Mouse (Mus musculus) lung, adult 2 months (tissue): Measurements from ENCODE around the gene Srsf5. TPM values are rescaled to one million over a fixed set of nuclear protein-coding genes. Genes with fewer than 3 reads are reported as not detected.

Experiments
- DNase-seq: peaks from one replicate; pipeline ENCODE4 v3.0.0; 2022
- H3K4me1 ChIP-seq: fragments of 200-500 bp; 2 replicates; pipeline ENCODE4 v1.6.1; 2011; ENCODE audit warnings: low read length; ENCODE audit not compliant: control insufficient read depth, insufficient read depth
- H3K4me3 ChIP-seq: fragments of 200-500 bp; replicated peaks from 2 replicates; pipeline ENCODE3; 2011; ENCODE audit warnings: low read depth, mild to moderate bottlenecking, control low read depth, low read length; ENCODE audit errors: extremely low read depth
- CTCF ChIP-seq: fragments of 200-500 bp; IDR thresholded peaks from 2 replicates; pipeline ENCODE4 v1.5.1; 2011; ENCODE audit warnings: mild to moderate bottlenecking, low read length, control low read depth; ENCODE audit not compliant: insufficient read depth
- POLR2A ChIP-seq: fragments of 200-500 bp; IDR thresholded peaks from 2 replicates; pipeline ENCODE4 v1.6.1; 2011; ENCODE audit warnings: low read depth, mild to moderate bottlenecking, control low read depth, low read length, borderline replicate concordance; ENCODE audit errors: extremely low read depth
- WGBS: fragments of 180-500 bp; shearing (Covaris S2); methylation state at CpG from one replicate; pipeline ENCODE4 v1.1.7; 2018; 5-methylcytosine and 5-hydroxymethylcytosine counted together
- polyA plus RNA-seq: library from polyadenylated mRNA; depleted of rRNA; stranded (reverse); fragments of >200 nt; gene quantifications from 2 replicates; pipeline ENCODE4 v1.2.3, GENCODE M21; 2012; rRNA removed

Srsf5 gene
- polyA plus RNA-seq, 1 experiment = 550 TPM

DNA sequence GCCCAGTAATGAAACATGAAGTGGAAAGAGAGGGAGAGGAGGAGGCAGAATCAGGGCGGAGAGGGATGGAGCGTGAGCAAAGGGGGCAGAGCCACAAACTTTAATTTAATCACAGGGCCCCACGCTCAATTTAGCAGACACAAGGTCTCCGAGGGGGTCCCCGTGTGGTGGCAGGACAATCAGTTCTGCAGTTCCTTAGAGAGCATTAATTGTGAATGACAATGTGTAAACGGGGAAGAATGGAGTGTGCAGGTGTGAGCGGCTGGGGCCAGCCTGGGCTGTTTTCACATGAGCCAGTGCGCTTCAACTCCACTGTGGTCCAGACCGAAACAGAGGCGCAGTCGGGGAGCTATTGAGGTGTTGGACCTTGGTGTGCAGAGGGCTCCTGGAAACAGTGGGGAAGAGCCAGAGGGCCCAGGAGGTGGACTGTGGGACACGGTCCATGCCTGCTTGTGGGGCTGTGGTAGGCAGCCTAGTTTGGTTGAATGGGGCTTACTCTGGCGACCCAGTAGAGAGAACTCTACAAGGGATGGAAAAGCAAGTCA, 45.7 kb downstream of the Srsf5 start:
- no peak for DNase-seq
- no peak for TF ChIP-seq POLR2A
- TF ChIP-seq CTCF = no peak
- Histone ChIP-seq H3K4me3 (no peak overlapping the region), H3K4me1 (no peaks in the 10 kb centered on the region)
- 83% methylated on average over 13 of the region's 13 CpGs for WGBS

DNA sequence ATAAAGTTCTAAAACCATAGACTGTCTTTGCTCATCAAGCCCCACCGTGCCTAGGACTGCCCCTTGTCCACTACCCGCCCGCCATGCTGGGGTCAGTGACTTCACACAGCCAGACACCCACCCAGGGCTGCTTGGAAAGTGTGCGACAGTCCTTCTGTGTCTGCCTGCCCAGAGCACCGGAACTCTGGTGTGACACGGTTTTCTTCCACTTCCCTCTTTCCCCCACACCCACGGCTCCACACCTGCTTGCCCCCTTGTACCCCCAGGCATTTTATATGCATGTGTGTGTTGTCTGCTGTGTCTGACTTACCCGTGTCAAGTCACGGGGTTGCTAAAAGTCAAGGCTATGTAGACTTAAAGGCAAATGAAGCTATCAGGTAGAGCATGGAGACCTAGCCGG, 46.5 kb downstream of the Srsf5 start:
- 69% methylated on average over 10 of the region's 10 CpGs for WGBS
- no peak overlapping the region for H3K4me3 ChIP-seq
- no peaks in the 10 kb centered on the region for H3K4me1 ChIP-seq
- TF ChIP-seq CTCF (no peak), POLR2A (no peak)
- DNase-seq = no peak

- 76% methylated on average over 8 of the region's 8 CpGs for WGBS
- H3K4me3 ChIP-seq = no peak overlapping the region
- no peak for DNase-seq
- no peaks in the 10 kb centered on the region for H3K4me1 ChIP-seq
- no peak for TF ChIP-seq POLR2A
- TF ChIP-seq CTCF = no peak
Measured at GRCm38 (mm10) chr12:80992540-80993122, 47.3 kb downstream of the Srsf5 start.

- Histone ChIP-seq H3K4me3 (no peak overlapping the region), H3K4me1 (no peaks in the 10 kb centered on the region)
- WGBS = 71% methylated on average over 1 of the region's 1 CpGs
- TF ChIP-seq POLR2A (no peak), CTCF (no peak)
- DNase-seq = no peak
Measured at GRCm38 (mm10) chr12:80993773-80994172, 48.5 kb downstream of the Srsf5 start.

- no peak overlapping the region for H3K4me3 ChIP-seq
- DNase-seq = no peak
- no peaks in the 10 kb centered on the region for H3K4me1 ChIP-seq
- 86% methylated on average over 4 of the region's 4 CpGs for WGBS
- TF ChIP-seq POLR2A (no peak), CTCF (no peak)
Measured at GRCm38 (mm10) chr12:80995326-80995725, 50.0 kb downstream of the Srsf5 start.

GRCm38 (mm10) chr12:80997652-80998051, 52.3 kb downstream of the Srsf5 start:
- 77% methylated on average over 4 of the region's 4 CpGs for WGBS
- H3K4me1 ChIP-seq = no peaks in the 10 kb centered on the region

DNA sequence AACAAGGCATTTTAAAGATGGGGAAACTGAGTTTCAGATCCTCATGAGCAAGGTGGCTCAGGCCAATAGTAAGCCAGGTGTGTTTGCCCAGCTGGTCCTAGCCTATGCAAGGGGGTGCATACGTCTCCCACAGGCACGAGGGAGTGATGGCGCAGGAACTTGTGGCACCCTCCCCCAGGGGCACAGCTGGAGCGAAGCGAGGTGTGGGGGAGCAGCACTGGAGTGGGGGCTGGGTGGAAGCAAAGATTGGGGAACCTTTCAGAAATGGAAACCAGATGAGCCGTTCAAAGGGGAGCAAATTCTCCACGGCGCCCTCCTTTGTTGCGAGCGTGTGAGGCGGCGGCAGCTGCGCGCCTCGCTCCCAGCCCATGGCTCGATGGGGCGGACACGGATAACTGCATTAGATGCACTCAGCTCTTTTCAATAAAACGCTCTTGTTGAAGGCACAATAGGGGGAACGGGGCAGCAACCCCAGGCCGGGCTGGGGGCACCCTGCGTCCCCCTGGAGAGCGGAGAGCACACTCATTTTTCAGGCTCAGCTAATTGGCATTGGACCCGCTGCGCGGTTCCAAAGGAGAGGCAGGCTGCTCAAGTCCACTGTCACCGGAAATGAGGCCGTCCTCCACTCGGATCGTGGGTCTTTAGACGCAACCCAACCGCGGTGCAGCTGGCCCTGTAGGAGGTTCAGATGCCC, 53.4 kb downstream of the Srsf5 start:
- Histone ChIP-seq H3K4me3 (no peak overlapping the region), H3K4me1 (no peaks in the 10 kb centered on the region)
- TF ChIP-seq POLR2A = no peak
- no peak for TF ChIP-seq CTCF
- DNase-seq = no peak
- WGBS = 11% methylated on average over 33 of the region's 33 CpGs

More at GRCm38 (mm10) chr12:80997652-80998051, 52.3 kb downstream of the Srsf5 start:
- no peak for TF ChIP-seq CTCF
- no peak for TF ChIP-seq POLR2A
- H3K4me3 ChIP-seq = no peak overlapping the region
- no peak for DNase-seq

Other genes with a start within 250 kb of the Srsf5 start
- not detected in 2 replicates for gene Ccdc177, start 184.8 kb upstream of the Srsf5 start, polyA plus RNA-seq
- 83.3 and 102 TPM in 2 replicates for gene Susd6, start 155.0 kb upstream of the Srsf5 start, polyA plus RNA-seq
- gene Slc10a1, start 23.2 kb downstream of the Srsf5 start, polyA plus RNA-seq = 0.11 and 0.50 TPM in 2 replicates
- gene Smoc1, start 81.3 kb downstream of the Srsf5 start, polyA plus RNA-seq = 5.0 TPM in 2 replicates